Comparison of ENCODE assay signal across 10 mouse cellular contexts in the genomic region with DNA sequence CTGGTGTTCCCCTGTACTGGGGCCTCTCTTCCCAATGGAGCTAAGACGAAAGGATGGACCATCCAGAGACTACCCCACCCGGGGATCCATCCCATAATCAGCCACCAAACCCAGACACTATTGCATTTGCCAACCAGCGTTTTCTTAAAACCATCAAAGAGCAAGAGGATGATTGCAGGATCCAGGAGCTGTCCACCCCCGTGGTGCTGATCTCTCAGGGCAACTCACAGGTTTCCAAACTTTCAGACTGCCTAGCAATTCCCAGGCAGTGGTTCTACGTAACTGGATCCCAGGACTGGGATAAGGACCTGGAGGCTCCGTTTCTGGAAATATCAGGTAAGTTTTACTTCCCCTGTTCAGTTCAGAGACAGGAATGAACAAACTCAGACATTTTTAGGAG. TPM values are rescaled to one million over a fixed set of nuclear protein-coding genes. Genes with fewer than 3 reads are reported as not detected.
DNase-seq lines count a peak whose midpoint lies in the region; ATAC-seq and TF ChIP-seq lines count a peak whose summit lies in the region.
"Had no signal": no experiment of that assay in that cellular context is flagged by ENCODE, and none has a peak within 500 bp of the region (broad histone marks: within the 10 kb centered on the region; RNA-seq: fewer than 3 reads in every experiment).

No protein-coding gene starts in this region.

- no peak overlapping the region for H3K9ac ChIP-seq in hindbrain, embryonic 11.5 days (ENCODE audit: low read depth, low read length)
- H3K9ac ChIP-seq in hindbrain, postnatal 0 days (replicated peaks; ENCODE audit: low read length): no peak overlapping the region
- no peak overlapping the region for H3K9ac ChIP-seq in intestine, embryonic 15.5 days
- H3K9ac ChIP-seq: embryonic facial prominence, embryonic 12.5 days had no signal

- 27% methylated on average over 6 of the region's 6 CpGs for WGBS in hindbrain, embryonic 11.5 days
- 35% methylated on average over 6 of the region's 6 CpGs for WGBS in hindbrain, postnatal 0 days
- WGBS in intestine, embryonic 15.5 days: 23% methylated on average over 6 of the region's 6 CpGs

- H3K4me1 ChIP-seq in hindbrain, embryonic 11.5 days (replicated peaks; ENCODE audit: control insufficient read depth, insufficient read depth, low read length): no peaks in the 10 kb centered on the region
- H3K4me1 ChIP-seq in hindbrain, postnatal 0 days (ENCODE audit: insufficient read depth, low read length): no peaks in the 10 kb centered on the region
- no peaks in the 10 kb centered on the region for H3K4me1 ChIP-seq in intestine, embryonic 15.5 days (replicated peaks)
- H3K4me1 ChIP-seq: embryonic facial prominence, embryonic 12.5 days had no signal

- no peaks in the 10 kb centered on the region for H3K36me3 ChIP-seq in hindbrain, embryonic 11.5 days (ENCODE audit: control insufficient read depth, insufficient read depth, low read length)
- no peaks in the 10 kb centered on the region for H3K36me3 ChIP-seq in hindbrain, postnatal 0 days (ENCODE audit: insufficient read depth, low read length)
- H3K36me3 ChIP-seq in intestine, embryonic 15.5 days: no peaks in the 10 kb centered on the region
- H3K36me3 ChIP-seq: embryonic facial prominence, embryonic 12.5 days had no signal

- no peak for ATAC-seq in hindbrain, embryonic 11.5 days (ENCODE audit: low FRiP score)
- no peak for ATAC-seq in hindbrain, postnatal 0 days
- no peak for ATAC-seq in intestine, embryonic 15.5 days
- ATAC-seq in megakaryocyte-erythroid progenitor cell, adult 5-6 weeks (replicated peaks; ENCODE audit: low FRiP score, low TSS enrichment, poor library complexity, severe bottlenecking): no peak

- H3K4me2 ChIP-seq in hindbrain, embryonic 11.5 days (replicated peaks; ENCODE audit: low read depth, low read length): no peak overlapping the region
- H3K4me2 ChIP-seq in hindbrain, postnatal 0 days (ENCODE audit: low read depth, low read length): no peak overlapping the region
- no peak overlapping the region for H3K4me2 ChIP-seq in intestine, embryonic 15.5 days (replicated peaks)
- H3K4me2 ChIP-seq: embryonic facial prominence, embryonic 12.5 days had no signal

- peaks cover 4% of the 10 kb centered on the region for H3K27me3 ChIP-seq in hindbrain, embryonic 11.5 days (ENCODE audit: control insufficient read depth, insufficient read depth, low read length)
- H3K27me3 ChIP-seq in hindbrain, postnatal 0 days (ENCODE audit: insufficient read depth, low read length): no peaks in the 10 kb centered on the region
- H3K27me3 ChIP-seq in intestine, embryonic 15.5 days (replicated peaks): peaks cover 10% of the 10 kb centered on the region; the same call in 1 of the 2 replicates

- TF ChIP-seq CTCF in hindbrain, postnatal 0 days (IDR thresholded peaks at IDR 0.05; ENCODE audit: low read depth): no peak

- peak; percentile 66 for DNase-seq in hindbrain, embryonic 11.5 days (ENCODE audit: low spot score)
- no peak for DNase-seq in hindbrain, postnatal 0 days (ENCODE audit: low spot score)
- peak; percentile 21 for DNase-seq in 3T3-L1 (ENCODE audit: low read depth, low spot score)
- DNase-seq in adrenal gland, adult 18-20 months (ENCODE audit: low spot score in 2 of 2): peak; percentile 31
- peak; percentile 11 to 78 for DNase-seq in kidney, postnatal 36 days
- DNase-seq in spleen, postnatal 4 days (ENCODE audit: low spot score in 2 of 2): no peak
- DNase-seq: thymus, adult 18-20 months had no signal

- H3K27ac ChIP-seq in hindbrain, embryonic 11.5 days (ENCODE audit: low read depth, low read length): no peak overlapping the region
- no peak overlapping the region for H3K27ac ChIP-seq in hindbrain, postnatal 0 days
- no peak overlapping the region for H3K27ac ChIP-seq in intestine, embryonic 15.5 days
- H3K27ac ChIP-seq: embryonic facial prominence, embryonic 12.5 days had no signal

- H3K9me3 ChIP-seq in hindbrain, embryonic 11.5 days (ENCODE audit: control insufficient read depth, low read length): no peaks in the 10 kb centered on the region
- H3K9me3 ChIP-seq in hindbrain, postnatal 0 days (ENCODE audit: low read length): no peaks in the 10 kb centered on the region
- no peaks in the 10 kb centered on the region for H3K9me3 ChIP-seq in intestine, embryonic 15.5 days
- H3K9me3 ChIP-seq: embryonic facial prominence, embryonic 12.5 days had no signal

- H3K4me3 ChIP-seq in hindbrain, embryonic 11.5 days (ENCODE audit: low read depth, low read length): no peak overlapping the region
- H3K4me3 ChIP-seq in hindbrain, postnatal 0 days (ENCODE audit: low read length): no peak overlapping the region
- no peak overlapping the region for H3K4me3 ChIP-seq in intestine, embryonic 15.5 days (replicated peaks)
- H3K4me3 ChIP-seq: embryonic facial prominence, embryonic 12.5 days had no signal

RNA-seq across cellular contexts. Expression of a gene that starts 5.7 kb away (rescaled TPM):
- 0.10 and 0.14 TPM in 2 replicates for polyA plus RNA-seq in hindbrain, embryonic 11.5 days (2014; fragmentation: Nextera tagmentation; extraction: Ambion mirVana)
- 19.5 and 22.8 TPM in 2 replicates for total RNA-seq in hindbrain, postnatal 0 days (2014; rRNA removed)
- 1.8 and 2.0 TPM in 2 replicates for polyA plus RNA-seq in hindbrain, postnatal 0 days (2015; fragmentation: Nextera tagmentation; extraction: Ambion mirVana)
- not detected for total RNA-seq in adrenal gland, adult 18-20 months (2021)
- polyA plus RNA-seq in intestine, embryonic 15.5 days (2015; fragmentation: Nextera tagmentation; extraction: Ambion mirVana): 0.01 TPM in 1 of 2 replicates, not detected in the other
- total RNA-seq in megakaryocyte-erythroid progenitor cell, adult 5-6 weeks (2014; fragmentation: Nextera tagmentation): not detected in 2 replicates
- not detected in 2 replicates for total RNA-seq in megakaryocyte-erythroid progenitor cell, adult 5-6 weeks (2017)

Comparison
In these comparisons a context has a peak if more than half of its experiments do, and no peak if none do; other contexts are left out.
1. DNase-seq: peak in hindbrain, embryonic 11.5 days (single experiment), 3T3-L1 (single experiment), adrenal gland, adult 18-20 months (2 of 2) and kidney, postnatal 36 days (2 of 2); none in hindbrain, postnatal 0 days (single experiment) and spleen, postnatal 4 days (0 of 2).
2. RNA of a gene that starts 5.7 kb away (total RNA-seq): 19.5 to 22.8 TPM in hindbrain, postnatal 0 days; not detected in adrenal gland, adult 18-20 months and not detected in megakaryocyte-erythroid progenitor cell, adult 5-6 weeks; every median in the first group is over 10 times any median in the second.